Mouse (Mus musculus): Measurements from ENCODE around the gene Ror2.

DNA sequence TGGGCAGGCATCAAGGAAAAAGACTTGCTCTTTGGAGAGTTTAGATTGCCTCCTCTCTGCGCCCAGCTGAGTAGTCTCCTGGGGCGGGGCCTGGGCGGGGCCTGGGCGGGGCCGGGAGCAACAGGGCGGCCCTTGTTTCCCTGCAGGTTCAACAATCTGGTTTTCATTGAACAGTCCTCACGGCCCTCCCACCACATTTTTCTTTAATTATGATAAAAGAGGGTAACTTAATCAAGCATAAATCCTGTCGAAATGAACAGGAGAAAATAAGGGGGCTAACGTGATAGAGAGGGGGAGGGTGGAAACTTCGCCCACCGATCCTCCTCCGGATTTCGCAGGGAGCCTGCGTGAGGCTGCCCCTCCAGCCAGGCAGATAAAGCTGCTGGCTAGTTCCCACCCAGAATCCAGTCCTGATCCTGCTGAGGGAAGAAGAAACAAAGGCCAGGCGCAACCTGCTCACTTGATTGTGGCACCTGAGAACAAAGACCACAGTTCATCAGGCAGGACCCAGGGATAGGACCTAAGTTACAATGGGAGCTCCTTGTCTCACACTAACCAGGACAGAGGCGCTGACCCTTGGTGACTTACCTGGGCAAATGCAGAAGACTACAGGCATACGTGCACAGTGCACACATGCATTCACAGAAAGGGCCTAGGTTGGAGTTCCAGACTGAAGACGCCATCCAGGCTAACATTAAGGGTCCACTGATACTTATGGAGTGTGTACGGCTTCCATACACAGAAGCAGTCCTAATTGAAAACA, 73.8 kb downstream of the Ror2 start:
- no peak for TF ChIP-seq CTCF (IDR thresholded peaks at IDR 0.05; ENCODE audit: low read depth, low read length)
- no peak for TF ChIP-seq POLR2A (IDR thresholded peaks at IDR 0.05; ENCODE audit: extremely low read depth, insufficient read depth, low read length)

All from liver, adult 2 months (tissue).